Mouse (Mus musculus) midbrain, embryonic 15.5 days (tissue): ENCODE measurements around the gene Scn1b. TPM values are rescaled to one million over a fixed set of nuclear protein-coding genes. Genes with fewer than 3 reads are reported as not detected.

Source experiments
- ATAC-seq: fragments of 200-750 bp; cut with Nextera tagmentation; replicated peaks from 2 replicates; pipeline ENCODE4 v1.8.0; 2017; ENCODE audit warnings: moderate TSS enrichment
- H3K27ac ChIP-seq: fragments of 300-500 bp; sonication (generic); 2 replicates; pipeline ENCODE4 v1.5.1; 2015; ENCODE audit warnings: mild to moderate bottlenecking, inconsistent platforms
- H3K27me3 ChIP-seq: fragments of 300-500 bp; sonication (generic); replicated peaks from 2 replicates; pipeline ENCODE4 v1.6.1; 2015; ENCODE audit warnings: inconsistent platforms
- H3K36me3 ChIP-seq: fragments of 300-500 bp; sonication (generic); replicated peaks from 2 replicates; pipeline ENCODE4 v1.6.1; 2015; ENCODE audit warnings: inconsistent platforms
- H3K4me1 ChIP-seq: fragments of 300-500 bp; sonication (generic); 2 replicates; pipeline ENCODE4 v1.6.1; 2015; ENCODE audit warnings: inconsistent platforms
- H3K4me2 ChIP-seq: fragments of 300-500 bp; sonication (generic); 2 replicates; pipeline ENCODE4 v1.6.1; 2015; ENCODE audit warnings: inconsistent platforms, mild to moderate bottlenecking, moderate library complexity
- H3K4me3 ChIP-seq: fragments of 300-500 bp; sonication (generic); 2 replicates; pipeline ENCODE4 v1.5.1; 2015; ENCODE audit warnings: mild to moderate bottlenecking, inconsistent platforms
- H3K9ac ChIP-seq: fragments of 300-500 bp; sonication (generic); 2 replicates; pipeline ENCODE4 v1.6.1; 2015; ENCODE audit warnings: mild to moderate bottlenecking, inconsistent platforms
- H3K9me3 ChIP-seq: fragments of 300-500 bp; sonication (generic); 2 replicates; pipeline ENCODE4 v1.6.1; 2016; ENCODE audit warnings: inconsistent platforms
- WGBS: fragments of 180-500 bp; shearing (Covaris S2); methylation state at CpG from one replicate; pipeline ENCODE4 v1.1.7; 2015; ENCODE audit warnings: mixed read lengths; 5-methylcytosine and 5-hydroxymethylcytosine counted together
- polyA plus RNA-seq: library from polyadenylated mRNA; unstranded; fragments of >200 nt; fragmentation: Nextera tagmentation; extraction: Ambion mirVana; gene quantifications from 2 replicates; pipeline ENCODE4 v1.2.1, GENCODE M21; 2015

Scn1b gene
- polyA plus RNA-seq, 1 experiment from 2014 or later: 9.2 TPM

DNA sequence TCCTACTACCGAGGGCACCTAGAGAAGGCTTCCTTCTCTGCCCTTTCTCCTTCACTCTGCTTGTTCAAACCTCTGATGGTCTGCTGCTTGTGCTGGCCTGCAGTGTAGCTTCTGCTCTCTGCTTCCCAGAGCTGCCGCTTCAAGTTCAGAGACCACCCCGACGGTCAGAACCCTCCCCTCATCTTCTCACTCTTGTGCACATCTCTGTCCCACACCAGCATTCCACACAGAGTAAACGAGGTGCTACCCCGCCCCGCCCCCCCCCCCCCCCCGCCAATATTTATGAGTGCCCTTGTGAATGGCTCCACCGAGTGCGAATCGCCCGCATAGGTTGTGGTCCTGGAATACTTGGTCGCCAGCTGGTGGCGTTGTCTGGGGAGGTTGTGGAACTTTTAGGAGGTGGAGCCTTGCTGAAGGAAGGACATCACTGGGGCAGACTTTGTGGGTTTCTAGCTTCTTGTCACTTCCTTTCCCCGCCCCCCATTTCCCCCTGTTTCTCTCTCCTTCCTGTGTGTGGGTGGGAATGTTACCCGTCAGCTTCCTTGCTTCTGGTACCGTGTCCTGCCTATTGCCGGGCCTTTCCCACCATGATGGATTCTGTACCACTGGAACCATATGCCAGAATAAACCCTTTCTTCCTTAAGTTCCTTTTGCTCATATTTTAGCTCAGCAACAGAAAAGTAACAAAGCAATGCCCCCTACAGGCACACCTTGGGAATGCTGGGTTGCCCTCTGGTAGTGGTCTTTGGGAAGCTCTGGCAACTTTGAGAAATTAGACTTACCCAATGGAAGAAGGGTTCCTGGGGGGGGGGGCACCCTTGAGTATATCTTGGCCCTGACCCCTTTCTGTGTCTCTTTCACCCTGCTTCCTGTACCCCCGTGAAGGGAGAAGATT, 29.5 kb upstream of the Scn1b start:
- Histone ChIP-seq H3K27ac (no peak overlapping the region), H3K9me3 (no peaks in the 10 kb centered on the region), H3K27me3 (no peaks in the 10 kb centered on the region), H3K9ac (no peak overlapping the region), H3K36me3 (no peaks in the 10 kb centered on the region), H3K4me3 (no peak overlapping the region), H3K4me1 (peaks cover 8% of the 10 kb centered on the region), H3K4me2 (no peak overlapping the region)
- ATAC-seq: no peak
- 52% methylated on average over 17 of the region's 19 CpGs for whole genome bisulfite sequencing

DNA sequence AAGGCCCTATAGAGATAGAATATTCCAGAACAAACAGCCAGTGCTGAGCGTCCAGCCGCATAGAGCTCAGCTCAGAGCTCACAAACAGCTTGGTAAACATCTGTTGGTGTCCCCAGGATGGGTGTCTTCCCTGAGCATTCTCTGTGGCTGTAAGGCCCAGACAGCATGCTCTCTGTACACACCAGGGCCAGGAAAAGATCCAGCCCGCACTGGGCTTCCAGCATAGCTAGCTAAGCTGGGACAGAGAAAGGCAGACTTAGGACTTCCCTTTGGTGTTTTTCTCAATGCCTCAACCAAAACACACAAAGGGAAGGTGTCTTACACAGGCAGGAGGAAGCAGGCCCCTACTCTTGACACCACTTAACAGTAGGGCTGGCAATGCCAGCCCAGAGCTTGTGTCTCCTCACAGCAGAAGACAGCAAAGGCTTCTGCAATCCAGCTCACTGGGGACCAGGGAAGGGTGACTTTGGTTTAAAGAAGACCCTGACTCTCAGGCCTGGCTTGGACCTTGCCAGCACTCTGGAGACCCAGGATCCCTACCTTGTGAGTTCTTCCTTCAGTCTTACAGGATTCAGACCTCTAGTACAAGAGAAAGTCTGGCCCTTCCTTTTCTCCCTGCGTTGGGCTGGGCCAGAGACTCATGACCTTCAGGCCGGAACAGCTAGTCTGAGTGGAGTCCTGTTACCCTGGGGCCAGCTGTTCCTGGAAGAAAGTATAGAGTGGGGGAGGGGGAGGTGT, 28.7 kb upstream of the Scn1b start, which contains the start of gene Gramd1a:
Gramd1a (minus strand) TSS at position 601 of the 738 bp plus-strand sequence.
- no peaks in the 10 kb centered on the region for H3K9me3 ChIP-seq
- 71% methylated on average over 5 of the region's 5 CpGs for WGBS
- no peak within 1 kb of the TSS for H3K4me2 ChIP-seq
- no peaks in the 10 kb centered on the region for H3K27me3 ChIP-seq
- H3K27ac ChIP-seq: no peak within 1 kb of the TSS
- H3K36me3 ChIP-seq: no peaks in the 10 kb centered on the region
- H3K9ac ChIP-seq: no peak within 1 kb of the TSS
- H3K4me3 ChIP-seq: no peak within 1 kb of the TSS
- H3K4me1 ChIP-seq: peaks cover 8% of the 10 kb centered on the region
- ATAC-seq: no peak

DNA sequence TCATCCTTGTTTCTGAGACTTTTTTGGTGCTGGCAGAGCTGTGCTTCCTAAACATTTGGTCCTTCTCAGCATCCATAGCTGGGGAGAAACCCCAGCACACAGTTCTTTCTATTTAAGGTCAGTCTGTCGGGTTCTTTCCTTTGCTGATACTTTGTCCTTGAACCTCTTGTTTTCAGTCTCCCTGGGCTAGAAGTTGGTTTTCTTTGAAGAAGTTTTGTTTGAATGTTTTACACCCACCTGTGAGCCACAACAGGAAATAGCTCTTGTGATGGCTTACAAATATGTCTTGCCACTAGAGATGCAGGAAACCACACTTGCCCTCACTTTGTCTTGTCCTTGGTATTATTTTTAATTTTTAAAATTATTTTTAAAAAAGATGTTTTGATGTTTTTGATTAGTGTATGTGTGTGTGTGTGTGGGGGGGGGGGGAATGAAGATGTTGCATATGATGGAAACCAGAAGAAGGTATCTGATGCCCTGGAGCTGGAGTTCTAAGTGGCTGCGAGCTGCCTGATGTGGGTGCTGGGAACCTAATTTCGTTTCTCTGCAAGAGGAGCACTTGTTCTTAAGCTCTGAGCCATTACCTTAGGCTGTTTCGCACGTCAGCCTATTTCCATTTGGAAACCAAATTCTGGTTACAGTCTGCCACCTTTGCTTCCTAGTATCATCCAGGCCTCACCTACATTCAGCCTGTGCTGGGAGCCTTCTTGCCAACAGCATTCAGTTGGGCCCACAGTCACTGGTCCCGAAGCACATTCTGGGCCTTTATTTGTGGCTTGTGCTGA, 26.9 kb upstream of the Scn1b start:
- Histone ChIP-seq H3K4me3 (no peak overlapping the region), H3K27me3 (no peaks in the 10 kb centered on the region), H3K9ac (no peak overlapping the region), H3K4me2 (no peak overlapping the region), H3K36me3 (no peaks in the 10 kb centered on the region), H3K27ac (no peak overlapping the region), H3K4me1 (peaks cover 8% of the 10 kb centered on the region), H3K9me3 (no peaks in the 10 kb centered on the region)
- WGBS: 90% methylated on average over 6 of the region's 6 CpGs
- ATAC-seq: no peak

DNA sequence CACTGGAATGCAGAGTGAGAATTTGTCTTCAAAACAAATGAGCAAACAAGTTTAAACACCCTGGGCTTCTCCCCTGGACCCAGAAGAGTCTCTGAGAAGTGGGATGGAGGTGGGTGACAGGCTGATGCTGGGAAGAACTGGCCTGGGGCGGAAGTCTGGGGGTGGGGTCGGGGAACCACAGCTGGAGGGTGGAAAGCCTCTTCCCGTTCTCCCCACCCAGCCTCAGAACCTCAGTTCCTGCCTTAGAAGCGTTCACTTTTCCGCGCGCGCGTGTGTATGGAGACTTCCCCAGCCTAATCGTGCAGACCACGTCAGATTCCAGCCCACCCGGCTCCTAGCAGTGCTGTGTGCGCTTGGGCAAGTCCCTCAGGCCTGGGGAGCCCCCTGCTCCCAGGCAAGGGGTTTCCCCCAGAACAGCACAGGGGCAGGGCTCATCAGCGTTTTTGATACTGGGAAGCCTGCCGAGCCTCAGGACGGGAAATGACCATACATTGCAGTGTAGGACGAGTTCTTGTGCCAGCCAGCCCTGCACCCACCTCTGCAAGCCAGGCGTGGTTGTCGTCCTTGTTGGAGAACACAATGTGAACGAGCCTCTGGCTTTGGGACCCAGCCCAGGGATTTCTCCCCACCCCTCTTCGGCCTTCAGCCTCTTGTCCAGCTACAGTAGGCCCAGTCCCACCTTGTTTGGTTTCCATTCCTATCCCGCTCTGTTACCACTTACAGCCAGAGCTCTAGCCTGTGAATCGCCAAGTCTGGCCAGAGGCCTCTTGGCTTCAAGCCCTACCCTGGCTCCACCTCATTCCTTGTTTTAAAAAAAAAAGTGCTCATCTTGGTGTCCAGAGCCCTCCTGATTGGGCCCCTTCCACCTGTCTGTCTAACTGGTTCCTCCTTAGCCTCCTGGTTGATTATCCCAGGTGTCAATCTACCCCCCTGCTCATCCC, 24.8 kb upstream of the Scn1b start:
- Histone ChIP-seq H3K9me3 (no peaks in the 10 kb centered on the region), H3K4me3 (peak overlapping the region; percentile 63), H3K4me2 (peak overlapping the region; percentile 75), H3K27me3 (no peaks in the 10 kb centered on the region), H3K36me3 (no peaks in the 10 kb centered on the region), H3K27ac (peak overlapping the region; percentile 93), H3K9ac (peak overlapping the region; percentile 90), H3K4me1 (peaks cover 27% of the 10 kb centered on the region)
- ATAC-seq: peak; percentile 55
- WGBS: 13% methylated on average over 23 of the region's 23 CpGs

DNA sequence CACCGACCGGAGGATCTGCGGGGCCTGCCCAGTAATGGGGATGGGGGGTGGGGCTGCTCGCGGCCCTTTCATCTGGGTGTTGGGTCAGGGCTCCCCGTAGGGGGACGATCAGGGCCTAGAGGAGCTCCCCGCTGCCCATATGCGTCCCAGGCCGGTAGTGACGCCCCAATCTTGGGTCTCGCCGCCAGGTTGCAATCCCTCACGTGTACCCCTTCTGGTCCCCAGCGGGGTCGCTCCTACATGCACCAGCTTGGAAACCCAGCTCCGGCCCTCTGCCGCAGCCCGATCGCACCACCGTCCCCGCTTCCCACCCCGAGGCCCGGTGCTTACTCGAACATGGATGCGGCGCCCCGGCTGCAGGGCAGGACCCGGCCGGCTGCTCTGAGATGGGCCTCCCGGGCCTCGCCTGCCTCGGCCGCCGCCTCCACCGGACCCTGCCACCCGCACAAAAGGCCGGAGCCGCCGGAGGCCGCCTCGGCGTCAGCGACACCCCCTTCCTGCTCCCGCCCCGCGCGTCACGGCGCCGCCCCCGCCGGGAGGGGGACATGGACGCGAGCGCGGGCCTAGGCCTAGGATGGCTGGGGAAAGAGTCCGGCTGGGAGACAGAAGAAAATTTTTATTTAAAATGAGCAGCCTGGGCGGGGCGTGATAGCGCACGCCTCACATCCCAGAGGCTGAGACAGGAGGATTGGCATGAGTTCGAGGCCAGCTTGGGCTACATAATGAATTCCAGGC, 23.9 kb upstream of the Scn1b start:
- Histone ChIP-seq H3K36me3 (no peaks in the 10 kb centered on the region), H3K4me3 (peak overlapping the region; percentile 63), H3K27me3 (no peaks in the 10 kb centered on the region), H3K4me2 (peak overlapping the region; percentile 75), H3K27ac (peak overlapping the region; percentile 93), H3K4me1 (peaks cover 27% of the 10 kb centered on the region), H3K9ac (peak overlapping the region; percentile 90), H3K9me3 (no peaks in the 10 kb centered on the region)
- WGBS: under 1% methylated on average over 63 of the region's 63 CpGs
- ATAC-seq: peak; percentile 77

DNA sequence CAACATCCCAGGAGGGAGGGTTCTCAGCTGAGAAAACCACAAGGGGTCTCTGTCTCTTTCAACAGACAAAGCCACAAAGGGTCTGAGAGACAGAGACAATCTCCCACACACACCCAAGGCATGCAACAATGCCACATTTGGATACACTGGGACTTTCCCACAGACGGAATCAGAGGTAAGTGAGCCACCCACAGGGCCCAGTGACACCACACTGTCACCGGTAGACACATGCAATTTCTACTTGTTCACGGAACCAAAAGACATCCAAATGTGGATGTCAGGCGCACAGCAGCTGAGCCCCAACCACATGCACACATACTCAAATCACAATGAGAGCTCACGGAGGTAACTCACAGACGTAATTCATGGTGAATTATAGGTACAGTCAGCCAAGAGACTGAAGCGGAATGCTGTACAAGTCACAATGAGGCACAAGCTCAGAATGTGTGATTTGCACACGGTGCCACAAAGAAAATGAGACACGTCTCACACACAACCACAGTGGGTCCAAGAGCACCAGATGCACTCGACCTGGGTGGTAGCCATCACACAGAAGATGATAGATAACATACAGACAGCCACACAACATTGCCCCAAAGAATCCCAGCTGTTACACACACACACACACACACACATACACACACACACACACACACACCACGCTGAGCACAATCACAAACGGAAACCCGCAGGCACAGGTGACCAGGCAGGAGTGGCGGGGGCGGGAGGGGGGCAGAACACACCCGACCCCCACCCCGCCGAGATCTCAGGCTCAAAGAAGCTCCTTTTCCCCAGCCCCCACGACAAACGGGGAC, 23.2 kb upstream of the Scn1b start:
- no peaks in the 10 kb centered on the region for H3K9me3 ChIP-seq
- peak overlapping the region; percentile 75 for H3K4me2 ChIP-seq
- H3K36me3 ChIP-seq: no peaks in the 10 kb centered on the region
- H3K27me3 ChIP-seq: no peaks in the 10 kb centered on the region
- peak overlapping the region; percentile 93 for H3K27ac ChIP-seq
- H3K9ac ChIP-seq: peak overlapping the region; percentile 90
- peaks cover 27% of the 10 kb centered on the region for H3K4me1 ChIP-seq
- 1% methylated on average over 20 of the region's 20 CpGs for WGBS
- peak; percentile 18 for ATAC-seq
- peak overlapping the region; percentile 63 for H3K4me3 ChIP-seq

DNA sequence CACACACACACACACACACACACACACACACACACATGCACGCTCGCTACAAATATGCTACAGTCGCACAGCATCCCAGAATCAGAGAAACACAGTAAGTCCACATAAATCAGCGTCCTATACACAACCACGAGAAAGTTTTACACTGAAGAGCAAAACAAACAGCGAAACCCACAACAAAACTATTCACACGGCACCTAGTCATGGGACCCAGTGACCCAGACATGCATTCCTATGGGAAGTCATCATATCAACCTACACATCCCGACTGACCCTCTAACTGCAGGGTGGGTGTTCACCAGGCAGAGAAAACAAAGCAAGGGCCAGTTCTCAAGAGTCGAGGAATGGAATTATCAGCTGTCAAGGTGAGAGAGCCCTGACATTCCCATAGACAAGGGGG, 22.5 kb upstream of the Scn1b start:
- Histone ChIP-seq H3K4me3 (peak overlapping the region; percentile 63), H3K27me3 (no peaks in the 10 kb centered on the region), H3K9ac (peak overlapping the region; percentile 90), H3K9me3 (no peaks in the 10 kb centered on the region), H3K36me3 (no peaks in the 10 kb centered on the region), H3K4me2 (peak overlapping the region; percentile 75), H3K4me1 (peaks cover 27% of the 10 kb centered on the region), H3K27ac (peak overlapping the region; percentile 93)
- 0 out of 2 replicates have a peak, but pooled peaks have one; percentile 0 for ATAC-seq
- WGBS: 29% methylated on average over 9 of the region's 9 CpGs

DNA sequence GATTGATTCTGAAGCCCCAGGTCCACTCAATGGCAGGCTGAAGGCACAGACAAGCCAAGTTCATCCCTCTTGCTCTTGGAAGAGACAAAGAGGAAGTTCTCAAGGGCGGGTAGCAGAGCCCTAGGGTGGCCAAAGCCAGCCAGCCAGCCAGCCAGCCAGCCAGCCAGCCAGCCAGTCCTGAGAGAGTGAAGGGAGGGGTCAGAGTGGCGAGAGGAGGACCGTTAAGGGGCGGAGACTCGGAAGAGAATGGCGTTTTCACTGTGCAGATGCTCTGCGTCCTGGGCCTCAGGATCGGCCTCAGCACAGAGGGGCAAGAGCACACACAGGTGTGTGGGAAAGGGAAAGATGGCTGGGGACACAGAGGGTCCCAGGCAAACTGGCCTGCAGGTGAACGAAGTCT, 22.0 kb upstream of the Scn1b start:
- peak overlapping the region; percentile 93 for H3K27ac ChIP-seq
- H3K4me1 ChIP-seq: peaks cover 27% of the 10 kb centered on the region

DNA sequence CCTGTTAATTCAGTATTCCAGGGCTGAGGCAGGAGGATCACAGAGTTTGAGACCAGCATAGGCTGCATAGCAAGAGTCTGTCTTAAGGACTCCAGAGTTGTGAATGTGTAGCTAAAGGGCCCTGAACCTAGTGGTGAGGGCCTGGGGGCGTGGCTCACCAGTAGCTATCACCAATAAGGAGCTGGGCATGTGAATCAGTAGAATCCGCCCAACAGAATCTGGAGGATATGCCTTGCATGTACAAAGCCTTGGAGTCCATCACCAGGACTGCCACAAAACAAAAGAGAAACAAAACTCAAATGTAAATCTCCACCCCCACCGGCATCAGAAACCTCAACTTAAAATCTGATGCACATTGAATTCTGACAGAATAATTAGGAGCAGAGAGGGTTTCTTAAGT, 21.3 kb upstream of the Scn1b start:
- 52% methylated on average over 3 of the region's 3 CpGs for WGBS
- Histone ChIP-seq H3K27me3 (no peaks in the 10 kb centered on the region), H3K4me1 (peaks cover 27% of the 10 kb centered on the region), H3K36me3 (peaks cover 5% of the 10 kb centered on the region; the same call in 1 of the 2 replicates), H3K4me2 (peak overlapping the region; percentile 75), H3K9ac (peak overlapping the region; percentile 58), H3K9me3 (no peaks in the 10 kb centered on the region), H3K27ac (peak overlapping the region; percentile 93), H3K4me3 (peak overlapping the region; percentile 63)
- ATAC-seq: no peak

More for the DNA sequence above, 22.0 kb upstream of the Scn1b start:
- 1% methylated on average over 9 of the region's 9 CpGs for whole genome bisulfite sequencing
- Histone ChIP-seq H3K27me3 (no peaks in the 10 kb centered on the region), H3K36me3 (no peaks in the 10 kb centered on the region), H3K9me3 (no peaks in the 10 kb centered on the region), H3K4me3 (peak overlapping the region; percentile 63), H3K9ac (peak overlapping the region; percentile 58), H3K4me2 (peak overlapping the region; percentile 75)
- ATAC-seq: peak; percentile 42

DNA sequence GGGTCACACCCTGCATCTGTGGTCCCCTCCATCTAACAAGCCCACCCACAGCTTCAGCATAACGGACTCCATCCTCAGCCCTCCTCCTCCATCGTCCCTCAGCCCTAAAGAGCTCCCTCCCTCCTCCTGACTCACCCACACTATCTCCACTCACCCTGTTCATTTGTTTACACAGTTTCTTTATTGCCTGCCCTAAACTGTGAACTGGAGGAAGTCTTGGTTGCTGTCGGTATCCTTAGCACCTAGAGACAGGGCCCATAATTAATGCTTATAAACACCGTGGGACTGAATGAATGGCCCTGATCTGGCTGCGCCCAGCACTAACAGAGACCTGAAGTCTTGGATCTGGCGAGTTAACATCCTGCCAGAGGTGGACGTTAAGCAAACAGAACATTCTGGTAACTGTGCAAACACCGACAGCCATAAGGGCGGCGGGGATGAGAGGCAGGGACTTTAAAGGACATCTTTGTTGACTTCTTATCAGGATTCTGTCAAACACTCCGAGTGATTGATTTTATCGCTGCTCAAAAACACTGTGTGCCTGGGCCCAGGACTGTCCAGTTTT, 18.9 kb upstream of the Scn1b start:
- H3K36me3 ChIP-seq: peaks cover 29% of the 10 kb centered on the region
- ATAC-seq: no peak
- WGBS: 87% methylated on average over 12 of the region's 12 CpGs
- no peaks in the 10 kb centered on the region for H3K27me3 ChIP-seq
- H3K9me3 ChIP-seq: no peaks in the 10 kb centered on the region
- no peak overlapping the region for H3K27ac ChIP-seq
- H3K4me1 ChIP-seq: peaks cover 19% of the 10 kb centered on the region
- no peak overlapping the region for H3K4me2 ChIP-seq
- no peak overlapping the region for H3K4me3 ChIP-seq
- no peak overlapping the region for H3K9ac ChIP-seq
